Mouse (Mus musculus): ENCODE data around the gene Daam1. TPM values are rescaled to one million over a fixed set of nuclear protein-coding genes. Genes with fewer than 3 reads are reported as not detected.
A peak's percentile ranks its signal among the peaks of the same experiment; 100 is the strongest.

Gene Daam1
- polyA plus RNA-seq, 1 experiment = 15.1 TPM

GRCm38 (mm10) chr12:71968592-71968991 lies 137.7 kb downstream of the Daam1 start:
- TF ChIP-seq POLR2A (IDR thresholded peaks at IDR 0.05; ENCODE audit: borderline replicate concordance, low read depth, low read length) (no peak), CTCF (IDR thresholded peaks at IDR 0.05; ENCODE audit: low read depth, low read length) (no peak)
- no peak overlapping the region for H3K4me3 ChIP-seq (ENCODE audit: insufficient read depth, low read length)
- H3K27ac ChIP-seq (ENCODE audit: insufficient read depth, low read depth, low read length) = peak overlapping the region; percentile 70
- peaks cover 35% of the 10 kb centered on the region for H3K4me1 ChIP-seq (ENCODE audit: control insufficient read depth, insufficient read depth, low read length)

GRCm38 (mm10) chr12:71969022-71969421 lies 138.1 kb downstream of the Daam1 start:
- TF ChIP-seq POLR2A (IDR thresholded peaks at IDR 0.05; ENCODE audit: borderline replicate concordance, low read depth, low read length) (no peak), CTCF (IDR thresholded peaks at IDR 0.05; ENCODE audit: low read depth, low read length) (no peak)
- Histone ChIP-seq H3K27ac (ENCODE audit: insufficient read depth, low read depth, low read length) (peak overlapping the region; percentile 70), H3K4me1 (ENCODE audit: control insufficient read depth, insufficient read depth, low read length) (peaks cover 38% of the 10 kb centered on the region), H3K4me3 (ENCODE audit: insufficient read depth, low read length) (no peak overlapping the region)

- no peak overlapping the region for H3K4me3 ChIP-seq (ENCODE audit: insufficient read depth, low read length)
- H3K27ac ChIP-seq (ENCODE audit: insufficient read depth, low read depth, low read length) = peak overlapping the region; percentile 70
- no peak for TF ChIP-seq POLR2A (IDR thresholded peaks at IDR 0.05; ENCODE audit: borderline replicate concordance, low read depth, low read length)
- TF ChIP-seq CTCF (IDR thresholded peaks at IDR 0.05; ENCODE audit: low read depth, low read length) = no peak
- H3K4me1 ChIP-seq (ENCODE audit: control insufficient read depth, insufficient read depth, low read length) = peaks cover 40% of the 10 kb centered on the region
These were observed 138.6 kb downstream of the Daam1 start for GRCm38 (mm10) chr12:71969439-71969838.

- H3K27ac ChIP-seq (ENCODE audit: insufficient read depth, low read depth, low read length) = no peak overlapping the region
- TF ChIP-seq CTCF (IDR thresholded peaks at IDR 0.05; ENCODE audit: low read depth, low read length) (no peak), POLR2A (IDR thresholded peaks at IDR 0.05; ENCODE audit: borderline replicate concordance, low read depth, low read length) (no peak)
- H3K4me1 ChIP-seq (ENCODE audit: control insufficient read depth, insufficient read depth, low read length) = peaks cover 43% of the 10 kb centered on the region
- H3K4me3 ChIP-seq (ENCODE audit: insufficient read depth, low read length) = no peak overlapping the region
These were observed 139.2 kb downstream of the Daam1 start for GRCm38 (mm10) chr12:71969941-71970629.

- Histone ChIP-seq H3K27ac (ENCODE audit: insufficient read depth, low read depth, low read length) (no peak overlapping the region), H3K4me1 (ENCODE audit: control insufficient read depth, insufficient read depth, low read length) (peaks cover 48% of the 10 kb centered on the region), H3K4me3 (ENCODE audit: insufficient read depth, low read length) (no peak overlapping the region)
- no peak for TF ChIP-seq CTCF (IDR thresholded peaks at IDR 0.05; ENCODE audit: low read depth, low read length)
- TF ChIP-seq POLR2A (IDR thresholded peaks at IDR 0.05; ENCODE audit: borderline replicate concordance, low read depth, low read length) = no peak
These were observed 140.1 kb downstream of the Daam1 start for GRCm38 (mm10) chr12:71970791-71971654.

GRCm38 (mm10) chr12:71972126-71972525 lies 141.2 kb downstream of the Daam1 start:
- no peak overlapping the region for H3K27ac ChIP-seq (ENCODE audit: insufficient read depth, low read depth, low read length)
- peaks cover 58% of the 10 kb centered on the region for H3K4me1 ChIP-seq (ENCODE audit: control insufficient read depth, insufficient read depth, low read length)
- TF ChIP-seq CTCF (IDR thresholded peaks at IDR 0.05; ENCODE audit: low read depth, low read length) (no peak), POLR2A (IDR thresholded peaks at IDR 0.05; ENCODE audit: borderline replicate concordance, low read depth, low read length) (no peak)
- no peak overlapping the region for H3K4me3 ChIP-seq (ENCODE audit: insufficient read depth, low read length)

GRCm38 (mm10) chr12:71972619-71973266 lies 141.9 kb downstream of the Daam1 start:
- no peak for TF ChIP-seq POLR2A (IDR thresholded peaks at IDR 0.05; ENCODE audit: borderline replicate concordance, low read depth, low read length)
- TF ChIP-seq CTCF (IDR thresholded peaks at IDR 0.05; ENCODE audit: low read depth, low read length) = no peak
- Histone ChIP-seq H3K27ac (ENCODE audit: insufficient read depth, low read depth, low read length) (no peak overlapping the region), H3K4me3 (ENCODE audit: insufficient read depth, low read length) (no peak overlapping the region), H3K4me1 (ENCODE audit: control insufficient read depth, insufficient read depth, low read length) (peaks cover 63% of the 10 kb centered on the region)

- H3K4me3 ChIP-seq (ENCODE audit: insufficient read depth, low read length) = no peak overlapping the region
- H3K4me1 ChIP-seq (ENCODE audit: control insufficient read depth, insufficient read depth, low read length) = peaks cover 62% of the 10 kb centered on the region
- H3K27ac ChIP-seq (ENCODE audit: insufficient read depth, low read depth, low read length) = no peak overlapping the region
- no peak for TF ChIP-seq POLR2A (IDR thresholded peaks at IDR 0.05; ENCODE audit: borderline replicate concordance, low read depth, low read length)
- TF ChIP-seq CTCF (IDR thresholded peaks at IDR 0.05; ENCODE audit: low read depth, low read length) = no peak
These were observed 142.7 kb downstream of the Daam1 start for GRCm38 (mm10) chr12:71973577-71973976.

GRCm38 (mm10) chr12:71975626-71976025 lies 144.7 kb downstream of the Daam1 start:
- Histone ChIP-seq H3K4me3 (ENCODE audit: insufficient read depth, low read length) (no peak overlapping the region), H3K4me1 (ENCODE audit: control insufficient read depth, insufficient read depth, low read length) (peaks cover 64% of the 10 kb centered on the region), H3K27ac (ENCODE audit: insufficient read depth, low read depth, low read length) (no peak overlapping the region)
- no peak for TF ChIP-seq CTCF (IDR thresholded peaks at IDR 0.05; ENCODE audit: low read depth, low read length)
- TF ChIP-seq POLR2A (IDR thresholded peaks at IDR 0.05; ENCODE audit: borderline replicate concordance, low read depth, low read length) = no peak
